Mouse (Mus musculus): ENCODE measurements at regions not wholly inside any gene's neighbourhood (a gene's known extent, or its start where the extent isn't known, plus 50 kb on each side); places are given as distances from the start of the nearest gene placed in this dataset.

DNA sequence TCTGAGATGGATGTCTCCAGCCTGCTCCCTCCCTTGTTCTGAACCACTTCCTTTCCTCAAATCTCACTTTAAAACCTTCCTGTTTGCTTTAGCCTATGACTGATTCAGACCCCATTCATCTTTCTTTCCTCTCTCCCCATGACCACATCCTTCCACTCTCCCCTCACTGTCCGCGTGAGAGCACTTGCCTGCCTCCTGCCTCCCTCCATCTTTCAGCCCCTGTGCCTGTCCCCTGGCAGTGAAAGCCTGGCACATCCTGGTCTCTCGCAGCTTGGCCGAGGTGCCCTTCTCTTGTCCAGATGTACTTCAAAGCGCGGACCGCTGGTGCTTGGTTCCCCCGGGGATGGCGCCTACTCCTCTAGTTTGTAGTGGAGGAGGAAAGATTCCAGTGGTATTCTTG, 416.3 kb downstream of the Ccdc171 start:
- TF ChIP-seq MAX (IDR thresholded peaks at IDR 0.05; ENCODE audit: low read length) (no peak), GATA1 (IDR thresholded peaks at IDR 0.05; ENCODE audit: low read depth, low read length) (no peak), CTCF (IDR thresholded peaks at IDR 0.05 in 2 of 3, conservative IDR thresholded peaks at IDR 0.05 in 1 of 3; ENCODE audit: control insufficient read depth in 1 of 3, insufficient read depth in 1 of 3, low read depth in 2 of 3, low read length in 3 of 3, poor library complexity in 1 of 3, severe bottlenecking in 1 of 3) (no peak), EP300 (IDR thresholded peaks at IDR 0.05; ENCODE audit: low read depth in 1 of 2, low read length in 2 of 2) (no peak)

Data from MEL (cell line).